Mouse (Mus musculus): Measurements from ENCODE around the gene Tcf19.

DNA sequence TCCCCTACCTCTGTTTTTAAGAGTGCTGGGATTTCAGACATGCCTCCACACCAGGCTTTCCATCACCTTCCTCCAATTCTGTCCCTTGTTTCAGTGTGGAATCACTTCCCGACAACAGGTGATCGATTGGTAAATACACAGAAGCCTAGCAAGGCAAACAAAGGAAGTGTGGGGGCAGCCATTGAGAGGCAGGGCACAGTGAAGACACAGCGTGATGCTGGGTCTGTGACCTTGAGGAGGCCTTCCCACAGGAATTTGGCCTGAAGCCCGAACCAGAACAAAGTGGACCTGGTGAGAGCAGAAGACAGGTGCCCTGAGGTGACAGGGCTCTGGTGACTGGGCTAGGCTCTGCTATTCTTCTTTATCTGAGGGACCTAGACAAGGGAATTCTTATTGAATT lies 30.9 kb downstream of the Tcf19 start:
- TF ChIP-seq GATA1 (IDR thresholded peaks at IDR 0.05; ENCODE audit: low read length) (no peak), TAL1 (IDR thresholded peaks at IDR 0.05; ENCODE audit: low read length) (no peak)
